Mouse (Mus musculus) myocyte (in vitro differentiated cells): Measurements from ENCODE around the gene Rad51b.

Experiments
- MAX ChIP-seq: IDR thresholded peaks from one replicate; pipeline ENCODE4 v1.6.1; 2011; ENCODE audit warnings: low read depth, mild to moderate bottlenecking, control low read depth
- MYOD1 ChIP-seq, 3 experiments: IDR thresholded peaks; one replicate each; pipeline ENCODE4 v1.6.1; 2011; ENCODE audit warnings: control low read depth in 2 of 3, low read depth in 2 of 3, mild to moderate bottlenecking in 2 of 3, moderate library complexity in 1 of 3; ENCODE audit not compliant: insufficient read length in 2 of 3, control insufficient read depth in 1 of 3
- POLR2A ChIP-seq: IDR thresholded peaks from one replicate; pipeline ENCODE4 v1.6.1; 2011; ENCODE audit warnings: low read depth, mild to moderate bottlenecking, control low read depth, moderate library complexity; ENCODE audit not compliant: insufficient read length
- REST ChIP-seq: IDR thresholded peaks from one replicate; pipeline ENCODE4 v1.6.1; 2011; ENCODE audit warnings: mild to moderate bottlenecking, control low read depth, moderate library complexity; ENCODE audit not compliant: insufficient read depth, insufficient read length
- TCF12 ChIP-seq: IDR thresholded peaks from one replicate; pipeline ENCODE4 v1.6.1; 2011; ENCODE audit warnings: mild to moderate bottlenecking, control low read depth; ENCODE audit not compliant: poor library complexity, insufficient read depth, severe bottlenecking
- TCF3 ChIP-seq: IDR thresholded peaks from one replicate; pipeline ENCODE4 v1.6.1; 2011; ENCODE audit warnings: low read depth, control low read depth; ENCODE audit not compliant: insufficient read length

DNA sequence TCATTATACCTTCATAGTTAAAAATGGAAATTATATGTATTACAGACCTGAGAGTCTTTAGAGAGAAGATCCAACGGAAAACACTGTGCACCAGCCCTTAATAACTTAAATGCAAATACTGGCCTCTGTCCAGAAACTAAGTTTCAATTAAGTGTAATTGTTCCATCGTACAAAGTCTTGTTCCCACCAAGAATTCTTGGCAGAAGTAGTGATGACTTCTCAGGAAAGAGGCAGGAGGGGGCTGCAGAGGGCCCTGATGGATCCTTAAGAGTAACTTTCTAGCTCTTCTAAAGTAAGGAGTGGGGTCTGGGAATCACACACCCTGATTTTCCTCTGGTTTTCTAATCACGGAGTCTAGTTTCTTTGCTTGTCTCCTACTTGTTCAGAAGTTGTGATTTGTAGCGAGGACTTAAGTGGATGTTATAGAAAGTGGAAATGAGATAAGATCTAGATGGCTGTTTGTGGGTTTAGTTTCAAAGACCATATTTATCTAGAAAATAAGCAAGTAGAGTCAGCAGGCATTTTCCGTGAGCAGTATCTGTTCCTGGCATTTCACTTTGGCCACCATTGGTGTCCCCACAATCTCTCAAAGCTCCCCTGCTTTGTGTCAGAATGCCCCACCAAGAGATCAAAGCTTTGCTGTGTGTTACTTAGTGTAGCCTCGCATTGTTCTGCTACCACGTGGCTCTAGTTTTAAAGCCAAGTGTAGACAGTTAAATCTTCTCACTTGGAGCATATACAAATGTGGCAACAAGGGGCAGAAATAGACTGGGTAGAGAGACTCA lies 132.6 kb downstream of the Rad51b start:
- TF ChIP-seq MYOD1 (IDR thresholded peaks at IDR 0.05; ENCODE audit: control insufficient read depth in 1 of 3, insufficient read length in 2 of 3, low read depth in 2 of 3) (no peak), POLR2A (no peak), MAX (no peak), REST (no peak), TCF12 (no peak), TCF3 (no peak)
